Mouse (Mus musculus) cortical plate, adult 2 months (tissue): Measurements from ENCODE around the gene Batf2. TPM values are rescaled to one million over a fixed set of nuclear protein-coding genes. Genes with fewer than 3 reads are reported as not detected.
"Not testable (repeated sequence)": the region's sequence is repeated elsewhere in the genome, so short reads cannot be mapped to it uniquely, and the experiment has no call there.

Source experiments
- H3K27ac ChIP-seq: fragments of 200-500 bp; 2 replicates; pipeline ENCODE4 v1.5.1; 2012; ENCODE audit warnings: low read length, control low read depth, inconsistent platforms; ENCODE audit not compliant: insufficient read depth
- H3K4me1 ChIP-seq: fragments of 200-500 bp; 2 replicates; pipeline ENCODE4 v1.6.1; 2011; ENCODE audit warnings: low read length; ENCODE audit not compliant: control insufficient read depth, insufficient read depth
- H3K4me3 ChIP-seq: fragments of 200-500 bp; 2 replicates; pipeline ENCODE4 v1.5.1; 2011; ENCODE audit warnings: mild to moderate bottlenecking, low read length, control low read depth; ENCODE audit not compliant: insufficient read depth
- CTCF ChIP-seq: fragments of 200-500 bp; IDR thresholded peaks from 2 replicates; pipeline ENCODE4 v1.5.1; 2011; ENCODE audit warnings: mild to moderate bottlenecking, control low read depth, low read length; ENCODE audit not compliant: insufficient read depth; ENCODE audit errors: extremely low read depth
- POLR2A ChIP-seq: fragments of 200-500 bp; IDR thresholded peaks from 2 replicates; pipeline ENCODE4 v1.6.1; 2011; ENCODE audit warnings: mild to moderate bottlenecking, low read length, control low read depth; ENCODE audit not compliant: insufficient read depth; ENCODE audit errors: extremely low read depth
- polyA plus RNA-seq: library from polyadenylated mRNA; depleted of rRNA; stranded (reverse); fragments of >200 nt; gene quantifications from 2 replicates; pipeline ENCODE4 v1.2.3, GENCODE M21; 2012

The Batf2 gene
- polyA plus RNA-seq, 1 experiment: 0.50 TPM

DNA sequence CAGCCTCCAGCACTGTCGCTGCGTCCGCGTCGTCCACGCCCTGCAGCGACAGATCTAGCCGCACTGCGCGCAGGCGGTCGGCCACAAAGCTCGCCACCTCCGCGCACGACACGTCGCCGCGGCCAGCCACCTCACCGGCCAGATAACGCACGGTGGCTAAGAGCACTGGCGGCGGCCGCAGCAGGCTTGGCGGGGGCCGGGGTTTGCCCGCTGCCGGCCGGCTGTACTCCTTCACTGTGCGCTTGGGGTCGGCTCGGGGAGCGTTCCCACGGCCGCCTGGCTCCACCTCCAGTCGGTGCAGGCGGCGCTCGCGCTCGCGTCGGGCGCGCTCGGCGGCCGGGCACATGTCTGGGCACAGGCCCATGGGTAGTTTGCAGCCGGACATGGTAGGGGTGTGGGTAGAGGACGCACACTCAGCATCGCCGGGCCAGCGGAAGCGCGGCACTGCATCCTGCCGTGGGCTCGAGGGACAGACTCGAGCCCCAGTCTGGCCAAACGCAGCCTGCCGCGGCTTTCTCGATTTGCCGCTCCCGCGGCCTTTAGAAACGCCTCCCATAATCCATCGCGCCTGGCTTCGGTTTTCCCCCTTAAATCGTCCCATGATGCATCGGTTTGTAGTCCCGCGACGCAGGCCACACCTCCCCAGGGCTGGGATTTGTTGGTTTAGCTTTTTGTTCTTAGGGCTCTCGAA, 22.7 kb upstream of the Batf2 start, which contains the start of gene Sac3d1:
Gene Sac3d1 (minus strand): TSS at position 665 of the 691 bp plus-strand sequence.
- TF ChIP-seq POLR2A (peak; percentile 81), CTCF (no peak)
- Histone ChIP-seq H3K27ac (peak within 1 kb of the TSS; percentile 85), H3K4me1 (no peaks in the 10 kb centered on the region), H3K4me3 (peak within 1 kb of the TSS; percentile 51)

DNA sequence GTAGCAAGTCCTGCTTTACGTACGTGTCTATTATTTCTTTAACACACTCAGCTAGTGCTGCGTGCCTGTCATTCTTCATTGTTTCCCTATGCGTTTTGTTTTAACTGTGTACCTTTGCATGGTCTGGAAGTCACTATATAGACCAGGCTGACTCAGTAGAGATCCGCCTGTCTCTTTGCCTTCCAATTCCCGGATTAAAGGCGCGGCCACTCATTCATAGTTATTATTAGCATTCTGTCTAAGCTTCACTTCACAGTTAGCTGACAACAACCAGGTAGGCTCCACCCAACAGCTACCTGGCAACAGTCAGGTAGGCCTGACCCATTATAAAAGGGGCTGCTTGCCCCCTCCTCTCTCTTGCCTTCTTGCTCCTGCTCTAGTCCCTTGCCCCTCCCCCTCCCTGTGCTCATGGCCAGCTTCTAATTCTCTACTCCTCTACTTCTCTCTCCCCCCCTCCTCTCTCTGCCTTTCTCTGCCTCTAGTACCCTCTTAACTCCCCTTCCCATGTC, 22.1 kb upstream of the Batf2 start:
- TF ChIP-seq CTCF: no peak
- TF ChIP-seq POLR2A: no peak
- no peaks in the 10 kb centered on the region for H3K4me1 ChIP-seq
- peak overlapping the region; percentile 61 for H3K27ac ChIP-seq
- H3K4me3 ChIP-seq: peak overlapping the region; percentile 51

DNA sequence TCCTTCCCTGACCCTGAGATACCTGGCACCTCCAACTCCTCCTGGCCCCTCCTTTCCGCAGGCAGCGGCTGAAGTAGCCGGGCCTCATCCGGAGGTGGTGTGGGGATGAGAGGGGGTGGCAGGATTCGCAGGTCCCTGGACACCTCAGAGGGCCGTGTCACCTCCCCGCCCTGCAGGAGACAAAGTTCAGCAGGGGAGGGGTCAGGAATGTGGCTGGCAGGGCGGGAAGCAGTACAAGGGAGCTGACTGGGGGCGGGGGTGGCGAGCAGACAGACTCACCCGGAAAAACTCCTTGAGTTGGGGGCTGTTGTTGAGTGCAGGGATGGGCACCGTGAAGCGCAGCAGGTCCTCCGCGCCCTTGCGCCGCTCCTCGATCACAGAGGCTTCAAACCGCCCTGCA, 19.0 kb upstream of the Batf2 start:
- H3K4me3 ChIP-seq: no peak overlapping the region
- H3K27ac ChIP-seq: no peak overlapping the region
- no peaks in the 10 kb centered on the region for H3K4me1 ChIP-seq
- no peak for TF ChIP-seq CTCF
- no peak for TF ChIP-seq POLR2A

DNA sequence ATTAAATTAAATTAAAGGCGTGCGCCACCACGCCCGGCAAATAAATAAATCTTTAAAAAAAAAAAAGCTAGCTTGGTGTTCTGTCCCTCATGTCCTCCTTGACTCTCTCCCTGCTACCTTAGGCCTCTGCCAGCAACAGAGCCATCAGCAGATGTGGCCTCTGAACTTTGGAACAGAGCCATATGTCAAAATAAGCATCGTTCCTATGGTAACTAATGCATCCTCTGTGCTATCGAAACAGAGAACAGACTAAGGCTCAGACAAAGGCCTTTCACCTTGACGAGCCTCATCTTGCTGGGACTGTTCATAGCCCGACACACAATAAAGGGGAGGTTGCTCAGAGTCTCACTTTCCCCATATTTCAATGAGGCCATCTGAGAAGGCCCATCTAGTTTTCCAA, 17.5 kb upstream of the Batf2 start:
- Histone ChIP-seq H3K4me1 (no peaks in the 10 kb centered on the region), H3K27ac (no peak overlapping the region), H3K4me3 (no peak overlapping the region)
- TF ChIP-seq CTCF: no peak
- no peak for TF ChIP-seq POLR2A

DNA sequence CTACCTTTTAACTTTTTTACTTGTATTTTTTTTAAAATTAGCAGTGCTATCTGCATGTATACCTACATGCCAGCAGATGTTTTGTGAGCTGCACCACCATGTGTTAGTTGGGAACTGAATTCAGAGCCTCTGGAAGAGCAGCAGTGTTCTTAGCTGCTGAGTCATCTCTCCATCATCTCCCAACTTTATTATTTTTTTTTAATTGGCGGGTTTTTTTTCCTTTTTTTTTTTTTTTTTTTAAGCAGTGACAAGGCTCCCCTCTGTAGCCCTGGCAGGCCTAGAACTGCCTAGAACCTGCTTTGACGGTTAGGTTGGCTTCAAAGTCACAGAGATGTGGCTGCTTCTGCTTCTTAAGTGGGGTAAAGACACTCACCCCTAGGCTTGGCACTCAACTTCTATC, 15.9 kb upstream of the Batf2 start:
- TF ChIP-seq CTCF: no peak
- no peak for TF ChIP-seq POLR2A
- no peak overlapping the region for H3K27ac ChIP-seq
- H3K4me3 ChIP-seq: no peak overlapping the region
- H3K4me1 ChIP-seq: no peaks in the 10 kb centered on the region

DNA sequence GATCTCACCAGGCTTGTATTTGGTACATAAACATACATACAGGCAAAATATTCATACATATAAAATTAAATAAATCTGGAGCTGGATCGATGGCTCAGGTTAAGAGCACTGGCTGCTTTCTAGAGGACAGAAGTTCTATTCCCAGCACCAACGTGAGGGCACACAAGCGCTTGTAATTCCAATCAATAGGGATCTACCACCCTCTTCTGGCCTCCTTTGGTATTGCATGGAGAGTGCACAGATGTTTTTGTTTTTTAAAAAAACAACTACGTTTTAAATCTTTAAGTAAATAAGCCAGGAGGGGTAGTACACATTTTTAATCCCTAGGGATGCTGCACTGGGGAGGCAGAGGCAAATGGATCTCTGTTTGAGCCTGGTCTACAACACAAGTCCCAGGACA, 14.5 kb upstream of the Batf2 start:
- TF ChIP-seq CTCF (peak; percentile 50; the same call in 1 of the 2 replicates), POLR2A (no peak)
- no peak overlapping the region for H3K27ac ChIP-seq
- H3K4me3 ChIP-seq: no peak overlapping the region
- H3K4me1 ChIP-seq: no peaks in the 10 kb centered on the region

DNA sequence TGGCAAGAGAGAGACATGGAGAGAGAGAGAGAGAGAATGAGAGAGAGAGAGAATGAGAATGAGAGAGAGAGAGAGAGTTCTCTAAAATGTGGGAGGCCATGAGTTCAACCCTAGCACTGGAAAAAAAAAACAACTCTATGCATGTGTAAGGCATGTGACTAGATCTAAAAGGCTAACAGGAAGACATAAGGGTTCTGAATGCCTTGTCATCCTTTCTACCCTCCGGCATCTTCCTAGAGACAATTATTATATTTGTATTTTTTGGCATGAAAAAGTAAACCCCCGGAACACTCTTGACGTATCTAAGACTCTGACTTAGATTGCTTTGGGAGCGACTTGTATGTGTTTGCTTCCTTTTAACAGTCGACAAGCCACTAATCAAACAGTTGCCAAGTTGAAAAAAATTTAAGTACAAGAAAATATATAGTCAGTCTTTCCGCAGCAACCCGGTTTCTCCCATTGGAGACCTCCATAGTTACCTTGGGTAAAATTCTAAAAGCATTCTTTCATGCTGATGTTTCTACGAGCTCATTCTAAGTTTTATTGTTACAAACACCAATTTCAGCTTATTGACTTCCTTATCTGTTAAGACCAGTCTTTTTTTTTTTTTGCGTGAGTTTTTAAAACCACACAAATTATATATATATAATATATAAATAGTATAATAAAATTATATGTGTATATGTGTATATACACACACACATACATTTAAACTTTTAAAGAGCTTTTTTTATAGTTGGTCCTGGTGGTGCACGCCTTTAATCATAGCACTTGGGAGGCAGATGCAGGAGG, 13.8 kb upstream of the Batf2 start:
- peak overlapping the region; percentile 60 for H3K4me3 ChIP-seq
- TF ChIP-seq POLR2A (no peak), CTCF (no peak)
- no peak overlapping the region for H3K27ac ChIP-seq
- no peaks in the 10 kb centered on the region for H3K4me1 ChIP-seq

DNA sequence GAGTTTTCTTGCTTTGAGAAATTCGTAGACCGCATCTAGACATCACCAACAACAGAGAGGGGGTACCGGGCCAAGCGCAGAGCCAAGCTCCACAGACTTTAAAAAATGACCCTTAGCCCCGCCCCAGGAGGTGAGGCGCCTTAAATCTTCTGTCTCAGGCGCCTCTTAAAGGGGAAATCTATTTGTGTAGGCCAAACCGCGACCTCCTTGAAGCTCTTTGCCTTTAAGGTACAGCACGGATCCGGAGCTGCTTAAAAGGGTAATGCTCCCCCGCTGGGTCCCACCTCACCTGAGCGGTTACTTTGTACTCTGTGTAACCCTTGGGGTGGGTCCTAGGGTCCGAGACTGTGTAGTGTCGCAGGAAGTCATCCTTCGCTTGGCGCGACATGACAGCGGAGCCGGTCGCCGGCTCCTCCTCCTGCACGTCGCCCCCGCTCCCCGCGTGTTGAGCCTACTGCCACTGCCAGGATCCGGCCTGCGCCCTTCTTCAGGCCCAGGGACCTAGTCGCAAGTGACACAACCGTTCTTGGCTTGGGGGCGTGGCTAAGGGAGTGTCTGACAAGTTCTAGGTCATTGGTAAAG, 12.9 kb upstream of the Batf2 start, which contains the start of gene Snx15:
Gene Snx15 (minus strand): TSS at position 545 of the 582 bp plus-strand sequence.
- H3K4me1 ChIP-seq: no peaks in the 10 kb centered on the region
- peak within 1 kb of the TSS; percentile 67 for H3K27ac ChIP-seq
- TF ChIP-seq POLR2A (peak; percentile 54; the same call in 1 of the 2 replicates), CTCF (no peak)
- H3K4me3 ChIP-seq: peak within 1 kb of the TSS; percentile 60

DNA sequence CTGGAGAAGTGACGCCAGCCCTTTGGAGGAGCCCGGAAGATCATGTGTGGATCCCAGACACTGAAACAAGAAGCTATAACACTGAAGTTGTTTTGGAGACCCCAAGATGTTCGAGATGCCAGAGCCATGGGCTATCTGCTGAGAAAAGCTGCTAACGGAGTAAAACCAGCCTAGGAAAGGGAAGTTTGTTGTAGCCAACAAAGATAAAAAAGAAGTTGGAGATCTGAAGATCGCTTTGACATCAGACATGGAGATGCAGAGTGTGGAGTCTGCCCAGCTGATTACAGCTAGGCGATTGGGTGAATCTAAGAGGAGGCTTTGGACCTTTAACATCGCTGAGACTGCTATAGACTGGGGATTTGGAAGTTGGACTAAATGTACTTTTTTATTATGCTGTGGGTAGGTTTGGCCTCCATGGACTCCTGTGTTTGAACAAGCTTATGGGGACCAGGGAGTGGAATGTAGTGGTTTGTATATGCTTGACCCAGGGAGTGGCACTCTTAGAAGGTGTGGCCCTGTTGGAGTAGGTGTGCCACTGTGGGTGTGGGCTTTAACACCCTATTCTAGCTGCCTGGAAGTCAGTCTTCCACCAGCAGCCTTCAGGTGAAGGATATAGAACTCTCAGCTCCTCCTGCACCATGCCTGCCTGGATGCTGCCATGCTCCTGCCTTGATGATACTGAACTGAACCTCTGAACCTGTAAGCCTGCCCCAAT, 10.2 kb upstream of the Batf2 start:
- H3K4me1 ChIP-seq, H3K27ac ChIP-seq, H3K4me3 ChIP-seq: not testable (repeated sequence)
